Mouse (Mus musculus) frontal cortex, adult 2 months (tissue): ENCODE results near the gene Tox2. TPM values are rescaled to one million over a fixed set of nuclear protein-coding genes. Genes with fewer than 3 reads are reported as not detected.

ENCODE experiments used
- DNase-seq, 2 experiments: peaks; one replicate each; pipeline ENCODE4 v3.0.0; 2022; ENCODE audit warnings: low spot score in 1 of 2; ENCODE audit errors: extremely low spot score in 1 of 2
- polyA plus RNA-seq: library from polyadenylated mRNA; depleted of rRNA; stranded (reverse); fragments of >200 nt; gene quantifications from 2 replicates; pipeline ENCODE4 v1.2.3, GENCODE M21; 2012

Gene Tox2
- polyA plus RNA-seq, 1 experiment: 29.3 TPM

DNA sequence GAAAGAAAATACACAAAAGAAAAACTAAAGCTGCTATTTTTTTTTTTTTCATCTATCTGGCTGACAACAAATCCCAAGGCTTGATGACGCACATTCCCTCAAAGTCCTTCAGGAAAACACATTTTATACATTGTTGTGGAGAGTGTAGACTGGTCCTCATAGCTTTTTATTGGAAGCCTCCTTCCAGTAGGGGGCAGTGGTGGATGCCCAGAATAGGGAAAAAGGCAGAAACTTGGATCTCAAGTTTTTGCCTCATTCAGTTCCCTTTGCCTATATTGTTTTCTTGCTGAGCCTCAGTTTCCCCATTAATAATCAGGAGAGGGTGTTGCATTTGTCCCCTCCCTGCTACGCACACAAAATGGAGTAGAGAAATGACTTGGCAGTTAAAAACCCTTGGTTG is 49.7 kb downstream of the Tox2 start:
- no peak for DNase-seq

DNA sequence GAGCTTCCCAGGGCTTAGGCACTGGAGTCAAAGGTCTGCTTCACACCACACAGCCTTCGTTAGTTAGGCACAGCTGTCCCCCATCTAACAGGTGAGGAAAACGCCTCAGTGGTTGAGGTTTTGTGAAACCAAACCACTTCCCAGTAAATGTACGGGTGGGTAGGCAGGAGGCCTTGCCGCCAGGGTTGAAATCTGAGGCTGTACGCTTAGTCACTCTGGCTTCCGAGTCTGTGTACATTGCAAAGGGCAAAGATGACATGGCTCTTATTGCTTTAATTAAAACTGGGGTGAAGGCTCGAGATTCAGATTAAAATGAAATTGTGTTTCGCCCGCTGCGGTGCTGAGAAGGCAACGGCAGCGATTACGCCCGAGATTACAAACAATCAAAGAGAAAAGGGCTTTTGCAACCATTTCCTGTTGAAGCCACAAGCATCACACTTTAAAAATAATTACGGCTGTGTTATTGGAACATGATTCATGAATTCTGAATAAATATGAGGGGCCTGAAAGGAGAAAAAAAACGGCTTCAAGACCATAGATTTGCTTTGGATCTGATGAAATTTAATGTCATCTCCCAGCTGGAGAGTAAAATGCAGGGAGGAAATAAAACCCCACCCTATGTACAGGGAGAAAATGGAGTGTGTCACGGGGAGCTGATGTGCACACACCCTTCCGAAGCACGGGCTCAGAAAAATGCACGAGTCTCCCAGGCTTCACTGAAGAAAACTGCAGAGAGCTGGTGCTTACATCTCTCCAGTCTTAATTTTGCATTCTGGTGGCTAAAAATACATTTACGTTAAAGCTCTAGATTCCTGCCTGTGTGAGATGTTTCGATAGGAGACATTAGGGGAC is 50.5 kb downstream of the Tox2 start:
- DNase-seq: peak in 1 of 2 experiments; percentile 43

DNA sequence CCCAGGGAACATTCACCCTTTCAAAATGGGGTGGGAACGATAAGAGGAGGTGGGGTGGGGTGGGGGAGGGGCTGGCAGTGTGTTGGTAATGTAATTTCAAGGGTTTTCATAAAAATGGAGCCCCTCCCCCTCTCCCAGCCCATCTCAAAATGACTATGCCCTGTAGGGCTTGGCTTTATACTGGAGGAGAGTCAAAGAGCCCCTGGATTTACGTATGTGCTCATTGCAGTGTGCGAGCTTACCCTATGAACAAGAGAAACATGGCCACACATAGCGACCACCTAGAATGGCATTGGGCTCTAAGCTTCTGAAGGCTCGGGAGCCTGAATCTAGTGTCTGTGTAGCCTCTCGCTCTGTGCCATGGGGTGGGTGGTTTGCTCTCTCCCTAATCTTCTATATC is 51.3 kb downstream of the Tox2 start:
- DNase-seq: no peak

DNA sequence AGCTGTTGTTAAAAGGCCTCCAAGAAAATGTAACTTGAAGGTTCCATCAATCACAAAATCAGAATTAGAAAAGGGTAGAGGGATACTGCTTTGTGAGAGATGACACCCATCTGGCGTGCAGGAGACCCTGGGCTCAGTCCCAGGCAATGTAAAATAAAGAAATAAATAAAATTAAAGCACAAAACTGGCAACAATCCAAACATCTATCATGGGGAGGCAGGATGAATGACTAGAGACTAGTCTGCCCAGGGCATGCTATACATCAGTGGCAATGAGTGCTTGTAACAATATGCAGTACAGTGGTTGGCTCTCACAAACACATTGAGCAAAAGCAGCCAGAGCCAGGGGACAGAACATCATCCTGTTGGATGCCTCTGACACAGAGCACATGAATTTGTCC is 53.8 kb downstream of the Tox2 start:
- DNase-seq: no peak

DNA sequence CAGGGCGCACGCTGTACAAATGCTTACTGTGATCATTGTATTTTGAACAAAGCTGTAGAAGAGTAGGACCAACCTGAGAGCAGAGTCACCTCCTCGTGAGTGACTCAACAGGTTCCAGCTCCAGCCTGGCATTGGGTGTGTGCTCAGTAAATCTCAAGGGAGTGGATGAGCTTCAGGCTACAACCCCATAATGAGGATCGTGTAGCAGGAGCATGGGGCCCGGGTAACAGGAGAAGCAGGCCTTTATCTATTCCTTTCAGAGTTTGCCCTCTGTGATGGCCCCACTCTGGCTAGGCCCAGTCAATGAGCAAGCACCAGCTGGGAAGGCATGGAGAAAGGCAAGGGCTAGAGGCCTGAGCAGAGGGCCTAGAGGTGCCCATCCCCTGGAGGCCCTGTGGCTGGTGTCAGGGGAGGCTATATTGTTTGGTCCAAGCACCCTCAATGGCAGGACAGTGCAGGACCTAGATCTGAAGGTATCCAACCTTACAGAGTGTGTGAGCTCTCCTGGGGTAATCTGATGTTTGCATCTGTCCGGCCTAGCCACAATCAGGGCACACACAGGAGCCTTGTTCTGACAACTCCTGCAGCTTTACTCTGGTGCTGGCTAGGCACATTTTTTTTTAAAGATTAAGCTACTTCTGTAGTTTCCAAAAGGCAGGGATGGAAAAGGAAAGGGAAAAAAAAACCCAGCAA is 58.6 kb downstream of the Tox2 start:
- no peak for DNase-seq

DNA sequence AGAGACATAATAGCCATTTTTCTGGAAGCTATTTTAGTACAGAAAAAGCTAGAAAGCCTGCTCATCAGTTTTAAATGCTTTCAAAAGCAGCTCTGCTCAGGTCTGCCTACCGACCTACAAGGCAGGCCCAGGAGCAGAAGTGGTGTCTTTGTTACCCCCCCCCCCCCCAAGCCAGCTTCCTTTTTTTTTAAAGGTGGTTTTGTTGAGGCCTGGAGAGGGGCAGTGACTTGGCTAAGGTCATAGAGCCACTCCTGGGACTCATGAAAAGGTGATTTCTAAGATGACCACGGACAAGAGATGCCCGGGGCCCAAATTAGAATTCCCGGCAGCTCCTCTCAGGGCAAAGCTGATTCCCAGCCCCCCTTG is 59.1 kb downstream of the Tox2 start:
- DNase-seq: no peak

DNA sequence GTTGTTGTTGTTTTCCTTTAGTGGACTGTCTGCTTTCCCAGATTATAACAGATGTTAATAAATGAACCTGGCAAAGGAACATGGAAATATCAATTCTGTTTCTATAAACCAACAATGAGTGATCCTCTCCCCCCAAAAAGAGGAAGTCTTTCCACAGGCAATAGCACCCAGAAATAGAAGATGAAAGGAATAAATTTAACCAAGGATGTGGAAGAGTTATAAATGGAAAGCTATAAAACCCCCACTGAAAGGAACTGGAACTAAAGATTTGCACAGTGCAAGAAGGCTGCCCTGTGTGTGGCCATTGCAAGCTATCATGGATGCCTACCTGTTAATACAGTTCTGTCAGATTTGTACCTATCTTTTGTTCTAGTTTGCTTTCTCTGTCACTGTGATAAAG is 64.2 kb downstream of the Tox2 start:
- no peak for DNase-seq

DNA sequence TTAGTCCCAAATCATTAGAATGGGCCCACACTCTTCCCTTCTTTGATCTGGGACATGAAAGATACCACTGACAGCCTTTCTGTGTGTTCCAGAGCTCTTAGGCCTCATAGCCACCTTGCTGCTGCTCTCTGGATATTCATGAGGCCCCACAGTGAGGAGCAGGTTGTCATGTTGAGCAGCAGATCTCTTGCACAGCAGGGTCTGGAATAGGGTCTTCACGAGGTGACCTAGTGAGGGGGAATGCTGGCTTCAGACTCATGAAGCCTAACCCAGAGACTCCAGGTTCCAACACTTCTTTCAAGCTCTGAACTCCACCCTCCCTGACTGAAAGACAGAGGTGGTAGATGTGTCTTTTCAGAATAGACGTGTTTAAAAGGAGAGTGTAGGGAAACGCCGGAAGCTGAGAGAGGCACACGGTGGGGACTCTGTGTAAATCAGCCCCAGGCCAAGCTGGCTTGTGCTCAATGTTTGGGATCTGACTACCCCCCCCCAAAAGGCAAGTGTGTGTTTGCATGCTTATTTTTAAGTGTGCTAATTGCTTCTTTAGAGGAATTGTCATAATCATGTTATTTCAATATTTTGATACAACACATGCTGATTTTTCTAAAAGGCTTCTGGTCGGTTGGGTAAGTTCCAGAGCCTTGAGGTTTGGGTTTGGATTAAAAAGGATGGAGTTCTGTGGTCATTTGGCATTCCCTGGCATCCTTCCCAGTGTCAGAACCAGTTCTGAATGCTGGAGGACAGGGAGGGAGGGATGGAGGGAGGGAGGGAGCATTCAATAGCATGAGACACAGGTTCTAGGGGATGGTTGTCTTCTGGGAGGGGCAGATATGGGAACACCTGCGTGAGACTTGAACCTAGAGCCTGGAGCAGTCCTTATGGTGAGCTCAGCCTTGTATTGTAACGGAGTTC is 68.9 kb downstream of the Tox2 start:
- DNase-seq: no peak

DNA sequence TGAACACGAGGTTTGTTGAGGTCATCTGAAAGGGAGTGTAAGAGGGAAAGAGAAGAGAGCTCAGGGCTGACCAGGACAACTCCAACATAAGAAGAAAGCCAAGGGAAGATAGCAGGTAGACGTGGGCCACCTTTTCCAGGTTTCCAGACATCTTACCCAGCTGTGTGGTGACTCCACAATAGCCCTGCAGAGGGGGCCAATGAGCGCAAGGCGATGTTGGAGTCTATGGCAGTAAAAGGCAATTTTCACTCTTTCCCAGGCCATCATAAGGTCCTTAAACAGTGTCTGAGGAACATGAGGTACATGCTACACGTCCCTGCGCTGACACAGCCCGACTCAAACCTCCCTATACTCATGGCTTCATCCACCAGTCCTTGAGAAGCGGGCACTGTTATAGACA is 70.9 kb downstream of the Tox2 start:
- no peak for DNase-seq

DNA sequence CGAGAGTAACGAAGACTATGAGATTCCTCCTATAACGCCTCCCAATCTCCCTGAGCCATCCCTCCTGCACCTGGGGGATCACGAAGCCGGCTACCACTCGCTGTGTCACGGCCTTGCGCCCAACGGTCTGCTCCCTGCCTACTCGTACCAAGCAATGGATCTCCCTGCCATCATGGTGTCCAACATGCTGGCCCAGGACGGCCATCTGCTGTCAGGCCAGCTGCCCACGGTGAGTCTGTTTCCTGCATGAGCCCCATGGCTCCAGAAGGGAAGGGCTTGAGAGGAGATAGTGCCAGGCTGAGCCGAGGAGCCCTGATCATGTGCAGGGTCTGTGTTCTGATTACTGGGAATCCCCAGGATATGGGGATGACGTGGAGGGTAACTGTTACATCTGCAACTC is 73.1 kb downstream of the Tox2 start:
- no peak for DNase-seq

DNA sequence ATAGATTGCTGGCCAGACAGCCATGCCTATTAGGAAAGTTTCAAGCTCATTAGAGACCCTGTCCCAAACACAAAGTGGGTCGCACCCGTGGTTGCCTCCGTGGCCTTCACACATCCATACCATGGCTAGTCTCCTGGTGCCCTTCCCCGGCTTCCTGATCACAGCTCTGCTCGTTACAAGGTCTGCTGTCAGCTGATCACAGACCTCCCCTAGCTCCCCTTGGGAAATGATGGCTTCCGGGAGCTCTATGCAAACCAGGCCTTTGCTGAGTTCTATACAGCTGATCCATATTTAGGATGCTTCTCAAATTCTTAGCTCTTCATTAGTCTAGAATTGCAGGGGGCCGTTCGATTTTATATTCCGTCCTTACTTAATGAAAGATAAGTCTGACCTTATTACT is 75.1 kb downstream of the Tox2 start:
- DNase-seq: no peak

DNA sequence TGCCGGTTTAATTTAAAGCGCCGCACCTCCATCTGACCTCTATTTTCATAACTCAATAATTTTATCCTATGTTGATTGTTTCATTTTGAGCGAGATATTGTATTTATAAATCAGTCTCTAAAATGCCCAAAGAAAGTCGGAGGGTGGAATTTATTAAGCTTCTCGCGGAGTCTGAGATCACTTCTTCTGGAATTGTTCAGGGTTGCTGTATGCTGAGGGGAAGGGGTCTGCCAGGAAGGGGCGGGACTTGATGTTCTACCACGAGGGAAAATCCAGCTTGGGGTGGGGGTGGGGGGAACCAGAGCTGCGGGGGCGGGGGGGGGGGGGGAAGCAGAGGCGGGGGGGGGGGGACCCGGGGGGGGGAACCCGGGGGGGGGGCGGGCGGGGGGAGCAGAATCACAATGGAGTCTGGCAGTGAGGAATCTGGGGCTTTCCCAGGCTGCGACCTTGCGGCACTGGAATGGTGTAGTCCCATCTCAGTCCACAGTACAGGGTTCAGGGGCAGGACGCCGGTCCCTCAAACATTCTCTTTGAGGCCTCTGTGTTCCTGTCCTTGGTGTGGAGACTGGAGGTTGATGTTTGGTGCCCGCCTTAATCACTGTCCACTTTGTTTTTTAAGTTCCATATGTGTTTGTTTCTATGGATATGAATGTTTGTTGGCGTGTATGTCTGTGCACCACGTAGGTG is 77.9 kb downstream of the Tox2 start:
- DNase-seq: no peak

DNA sequence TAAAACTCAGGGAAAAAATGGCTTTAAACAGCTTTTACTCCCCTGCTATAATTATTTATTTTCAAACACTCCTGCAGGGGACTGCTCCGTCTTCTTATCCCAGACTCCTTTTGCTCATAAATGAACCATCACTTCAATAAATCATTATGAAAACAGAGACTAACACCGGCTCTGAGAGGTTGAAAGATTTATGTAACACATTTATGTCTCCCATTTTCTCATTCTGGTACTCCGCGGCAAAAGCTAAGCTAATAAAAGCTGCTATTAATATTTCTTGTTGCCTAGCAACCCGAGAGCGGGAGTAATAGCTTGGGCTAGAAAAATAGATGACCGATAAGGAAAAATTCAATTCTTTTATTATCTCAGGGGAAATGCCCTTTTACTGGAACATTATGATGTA is 81.9 kb downstream of the Tox2 start:
- DNase-seq: peak in 1 of 2 experiments; percentile 39

DNA sequence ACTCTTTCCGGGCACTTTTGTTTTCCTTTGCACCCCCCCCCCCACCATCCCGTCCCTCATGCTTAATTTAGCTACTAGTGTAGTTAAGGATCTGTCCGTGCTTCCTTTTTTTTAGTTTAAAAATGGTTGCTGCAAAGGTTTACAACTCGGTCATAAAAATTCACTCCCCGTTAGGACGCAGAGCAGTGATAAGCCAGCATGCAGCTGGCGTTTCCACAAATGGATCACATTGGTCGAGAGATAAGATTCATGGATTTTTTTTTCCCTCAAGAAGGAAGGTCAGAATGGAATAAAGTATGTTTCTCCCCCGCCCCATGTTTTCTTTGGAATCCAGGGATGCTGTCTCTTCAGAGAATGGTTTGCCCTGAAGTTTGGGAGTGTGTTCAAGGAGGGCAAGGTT is 82.4 kb downstream of the Tox2 start:
- DNase-seq: no peak

DNA sequence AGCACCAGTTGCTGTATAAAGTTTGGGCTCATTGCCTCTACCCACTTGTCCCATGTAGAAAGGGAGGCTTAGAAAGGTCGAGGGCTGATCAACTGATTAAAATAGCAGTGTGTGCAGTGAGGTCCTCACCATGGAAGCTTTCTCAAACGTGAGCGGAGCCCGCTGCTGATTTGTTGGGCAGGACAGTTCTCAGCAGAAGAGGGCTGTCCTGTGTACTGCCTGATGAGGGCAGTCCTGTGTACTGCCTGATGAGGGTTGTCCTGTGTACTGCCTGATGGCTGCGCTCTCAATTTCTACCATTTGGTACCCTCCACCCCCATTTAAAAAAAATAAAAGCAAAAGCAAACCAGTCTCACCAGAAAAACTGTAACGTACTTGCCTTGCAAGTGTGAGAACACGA is 82.8 kb downstream of the Tox2 start:
- DNase-seq: no peak

DNA sequence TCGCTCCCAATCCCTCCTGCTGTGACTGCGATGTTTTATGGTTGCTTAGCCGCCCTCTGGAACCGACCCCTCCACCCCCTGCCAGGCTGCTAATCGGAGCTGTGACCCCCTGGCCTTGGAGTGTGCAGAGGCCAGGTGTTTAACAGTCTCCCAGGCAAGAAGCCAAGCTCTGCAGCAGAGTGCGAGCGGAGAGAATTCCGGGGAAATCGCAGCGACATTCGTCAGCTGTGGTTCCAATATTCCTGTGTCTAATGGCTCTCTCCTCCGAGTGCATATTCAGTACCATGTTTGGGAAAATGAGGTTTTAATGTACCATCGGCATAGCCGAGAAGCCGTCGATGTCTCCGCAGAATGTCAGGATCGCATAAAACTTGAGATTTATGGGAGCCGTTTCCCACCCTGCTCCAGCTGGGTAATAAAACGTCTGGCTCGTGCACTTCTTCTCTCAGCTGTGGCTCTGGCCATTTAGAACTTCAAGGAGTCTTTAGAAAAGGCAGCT is 86.0 kb downstream of the Tox2 start:
- no peak for DNase-seq

DNA sequence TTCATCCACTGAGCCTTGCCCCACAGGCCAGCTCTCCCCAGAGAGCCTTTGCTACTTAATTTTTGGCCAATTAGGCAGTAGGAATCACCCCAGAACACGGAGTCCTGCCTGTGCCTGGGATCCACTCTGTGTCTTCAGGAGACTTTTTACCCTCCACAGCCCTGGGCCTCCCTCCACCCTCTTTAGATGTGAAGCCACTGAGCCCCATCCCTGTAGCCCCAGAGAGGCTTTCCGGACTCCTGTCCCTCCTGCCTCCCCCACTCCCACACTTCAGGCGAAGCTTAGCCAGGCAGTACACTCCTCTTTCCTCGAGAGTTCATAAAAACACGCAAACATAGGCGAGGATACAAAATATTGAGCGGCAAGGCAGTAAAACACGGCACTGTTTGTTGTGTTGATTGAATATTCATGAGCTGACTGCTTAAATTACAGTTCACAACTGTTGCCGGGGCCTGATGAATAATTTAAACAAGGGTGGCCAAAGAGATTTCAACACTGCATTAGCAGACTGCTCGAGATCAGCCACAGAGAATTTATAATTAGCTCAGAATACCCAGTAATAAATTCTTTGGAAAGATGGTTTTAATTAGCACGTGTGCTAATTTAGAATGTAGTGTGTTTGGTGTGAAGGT is 94.2 kb downstream of the Tox2 start:
- peak in 1 of 2 experiments; percentile 32 for DNase-seq

DNA sequence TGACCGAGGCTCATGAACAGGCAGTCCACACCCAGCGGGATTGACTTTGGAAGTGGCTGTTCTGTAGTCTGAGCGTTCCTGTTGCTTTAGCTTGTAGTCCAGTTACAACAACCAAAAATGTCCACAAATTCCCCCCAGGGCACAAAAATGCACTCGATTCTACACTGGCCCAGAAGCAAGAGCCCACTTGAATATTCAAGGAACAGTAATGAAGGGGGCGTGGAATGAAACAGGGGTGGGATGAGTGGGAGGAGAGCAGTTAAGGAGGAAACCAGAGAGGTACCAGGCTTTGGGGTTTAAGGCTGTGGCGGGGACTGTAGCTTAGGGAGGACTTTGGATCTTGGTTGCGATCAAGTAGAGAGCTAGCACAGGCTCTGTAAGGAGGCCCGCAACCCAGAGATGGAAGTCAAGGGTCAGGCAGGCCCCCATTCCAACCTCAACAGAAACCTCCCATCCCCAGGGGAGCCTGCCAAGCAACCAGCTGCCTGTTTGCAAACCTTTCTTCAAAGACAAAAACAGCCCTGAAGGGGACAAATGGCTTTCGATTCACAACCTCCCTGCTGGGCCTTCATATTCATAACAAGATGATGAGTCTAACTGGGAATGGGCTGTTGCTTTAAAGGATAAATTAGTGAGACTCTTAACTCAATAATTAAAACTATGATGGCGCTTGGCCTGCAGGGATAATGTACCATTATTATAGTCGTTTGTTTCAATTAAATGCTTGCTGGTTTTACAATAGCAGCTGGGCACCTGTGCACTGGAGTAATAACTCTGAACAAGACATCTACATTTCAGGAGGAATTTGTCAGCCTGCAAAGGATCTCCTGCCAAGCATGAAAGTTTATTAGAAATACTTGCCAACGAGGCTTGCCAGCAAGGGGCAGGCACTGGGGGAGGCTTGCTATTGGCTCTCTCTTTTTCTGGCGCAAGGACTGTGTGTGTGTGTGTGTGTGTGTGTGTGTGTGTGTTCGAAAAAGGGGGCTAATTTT is 97.4 kb downstream of the Tox2 start:
- peak in 1 of 2 experiments; percentile 45 for DNase-seq

DNA sequence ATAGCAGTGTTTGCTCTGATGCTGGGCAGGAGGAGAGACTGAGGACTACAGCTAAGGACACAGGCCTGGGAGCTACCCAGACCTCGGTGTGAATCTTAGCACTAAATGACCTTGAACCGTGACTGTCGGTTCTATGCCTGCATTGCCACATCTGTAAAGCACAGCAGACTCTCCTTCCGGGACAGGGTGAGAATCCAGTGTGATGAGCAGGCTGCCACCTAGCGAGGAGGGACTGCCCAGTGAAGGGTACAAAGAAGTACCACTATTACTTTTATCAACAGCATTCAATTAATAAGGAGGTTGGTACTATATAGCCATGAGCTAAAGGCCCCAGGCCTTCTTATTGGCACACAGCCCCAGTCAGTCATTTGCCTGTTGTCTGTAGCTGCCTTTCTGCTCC is 98.7 kb downstream of the Tox2 start:
- no peak for DNase-seq
